Mouse (Mus musculus) c-Kit-positive CD71-positive TER-119-negative erythroid progenitor cells, embryonic 14.5 days (primary cell): Measurements from ENCODE around the gene Btf3.
A peak's percentile ranks its signal among the peaks of the same experiment; 100 is the strongest.

Experiments used
- DNase-seq: peaks from one replicate; pipeline ENCODE4 v3.0.0-alpha.2; 2013; ENCODE audit warnings: low read depth

Gene Btf3

DNA sequence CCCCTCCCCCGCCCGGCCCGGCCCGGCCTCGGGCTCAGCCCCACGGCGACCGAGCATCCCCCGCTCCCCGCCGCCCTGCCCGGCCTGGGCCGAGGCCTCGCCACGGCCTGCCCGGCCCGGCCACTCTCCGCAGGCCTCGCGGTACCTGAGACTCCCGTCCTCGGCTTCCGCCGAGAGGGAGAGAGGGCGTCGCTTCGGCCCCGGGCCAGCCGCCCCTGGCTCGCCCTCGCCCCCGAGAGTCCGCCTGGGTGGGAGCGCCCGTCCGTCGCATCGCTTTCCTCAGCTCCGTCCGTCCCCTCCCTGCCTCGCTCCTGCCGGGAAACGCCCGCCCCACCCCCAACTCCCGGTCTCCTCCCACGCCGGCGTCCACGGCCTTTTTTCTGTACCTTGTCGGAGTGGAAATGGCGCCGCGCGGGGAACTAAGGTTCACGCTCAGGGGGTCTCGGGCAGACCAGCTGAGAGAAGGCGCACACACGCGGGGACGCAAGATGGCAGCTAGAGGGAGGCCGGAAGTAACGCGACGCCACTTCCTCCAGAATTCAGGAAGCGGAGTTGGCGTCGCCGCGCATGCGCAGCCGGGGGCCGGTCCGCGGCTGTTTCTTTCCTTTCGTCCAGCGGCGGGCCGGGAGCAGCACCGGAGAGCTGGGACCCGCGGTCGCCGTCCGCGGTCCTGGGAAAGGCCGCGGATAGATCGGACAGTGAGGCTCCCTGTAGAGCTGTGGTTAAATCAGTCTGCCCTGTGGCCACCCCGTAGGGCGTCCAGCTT, at the start of gene Btf3:
Btf3 (minus strand) TSS at position 527 of the 766 bp plus-strand sequence.
- DNase-seq = peak; percentile 87

DNA sequence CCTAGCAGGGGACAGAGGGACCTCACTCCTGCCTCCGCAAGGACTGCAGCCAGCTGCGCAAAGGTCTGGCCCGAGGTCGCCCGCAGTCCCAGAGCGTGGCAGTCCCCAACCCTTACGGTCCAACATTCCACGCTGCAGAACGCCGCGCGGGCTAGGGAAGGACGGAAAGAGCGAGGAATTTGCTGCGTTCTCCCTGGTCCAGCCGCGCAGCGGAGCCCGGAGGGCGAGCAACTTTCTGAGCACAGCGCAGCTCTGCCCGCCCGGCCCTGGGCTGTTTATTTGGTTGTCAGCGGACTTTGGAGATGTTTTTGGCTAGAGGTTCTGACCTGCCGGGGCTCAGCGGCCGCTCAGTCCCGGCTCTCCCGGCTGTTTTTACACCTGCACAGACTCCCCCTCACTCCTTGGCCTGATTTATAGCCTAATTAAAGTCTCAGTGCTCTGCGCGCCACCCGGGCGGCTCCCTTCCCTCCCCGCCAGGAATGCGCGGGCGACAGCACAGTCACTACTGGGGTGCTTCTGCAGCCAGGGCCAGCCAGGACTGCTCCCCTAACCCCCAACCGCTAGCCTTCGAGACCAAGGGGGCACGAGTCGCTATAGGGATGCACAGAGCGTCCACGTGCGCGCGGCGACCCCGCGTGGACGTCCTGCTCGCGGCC, 49.1 kb upstream of the Btf3 start:
- DNase-seq = no peak

DNA sequence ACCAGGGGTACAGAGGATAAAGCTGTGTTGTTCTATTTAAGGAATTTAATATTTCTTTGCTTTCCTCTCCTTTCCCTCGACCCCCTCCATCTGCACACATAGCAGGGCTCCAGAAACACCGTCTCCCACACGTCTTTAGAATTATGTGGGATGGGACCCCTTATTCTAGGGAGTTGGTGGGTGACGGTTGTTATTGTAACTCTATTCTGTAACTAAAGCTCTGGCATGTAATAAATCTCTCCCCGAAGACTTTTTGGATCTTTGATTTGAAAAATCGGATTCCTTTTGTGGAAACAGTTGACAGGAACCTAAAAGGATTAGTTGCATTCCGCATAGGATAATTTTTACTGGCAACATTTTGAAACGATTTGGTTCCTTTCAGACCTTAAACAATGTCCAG, 48.3 kb upstream of the Btf3 start:
- DNase-seq = no peak

DNA sequence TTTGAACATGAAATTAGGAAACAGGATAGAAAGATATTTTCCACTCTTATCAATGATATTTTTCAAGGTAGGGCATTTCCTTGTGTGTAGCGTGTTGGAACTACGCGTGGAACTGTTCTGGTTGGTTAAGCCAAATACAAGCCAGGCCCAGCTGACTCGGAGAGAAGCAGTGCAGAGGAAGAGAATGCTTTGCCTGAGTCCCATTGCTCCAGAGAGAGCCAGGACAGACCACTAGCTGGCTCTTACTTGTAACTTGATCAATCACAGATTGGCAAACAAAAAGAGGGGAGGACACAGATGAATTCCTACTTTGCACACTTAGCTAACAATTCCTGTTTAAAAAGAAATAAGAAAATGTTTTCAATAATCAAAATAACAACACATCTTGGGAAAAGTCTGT, 46.2 kb upstream of the Btf3 start:
- no peak for DNase-seq

DNA sequence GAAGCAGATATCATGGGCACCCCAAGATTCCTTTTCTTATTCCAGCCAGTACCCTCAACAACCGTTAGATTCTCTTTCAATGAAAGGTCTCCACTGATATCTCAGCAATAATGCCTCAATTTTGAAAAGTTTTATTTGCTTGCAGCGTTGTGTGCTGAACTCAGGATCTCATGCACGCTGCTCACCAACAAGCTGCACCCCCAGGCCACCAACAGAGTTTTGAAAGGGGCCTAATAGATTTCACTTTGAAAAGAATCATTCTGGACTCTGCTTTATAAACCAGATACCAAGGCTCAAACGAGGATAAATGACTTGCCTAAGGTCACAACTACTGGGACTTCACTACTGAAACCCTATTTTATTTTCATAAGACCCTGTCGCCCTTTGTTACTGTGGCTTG, 44.4 kb upstream of the Btf3 start:
- DNase-seq = no peak

DNA sequence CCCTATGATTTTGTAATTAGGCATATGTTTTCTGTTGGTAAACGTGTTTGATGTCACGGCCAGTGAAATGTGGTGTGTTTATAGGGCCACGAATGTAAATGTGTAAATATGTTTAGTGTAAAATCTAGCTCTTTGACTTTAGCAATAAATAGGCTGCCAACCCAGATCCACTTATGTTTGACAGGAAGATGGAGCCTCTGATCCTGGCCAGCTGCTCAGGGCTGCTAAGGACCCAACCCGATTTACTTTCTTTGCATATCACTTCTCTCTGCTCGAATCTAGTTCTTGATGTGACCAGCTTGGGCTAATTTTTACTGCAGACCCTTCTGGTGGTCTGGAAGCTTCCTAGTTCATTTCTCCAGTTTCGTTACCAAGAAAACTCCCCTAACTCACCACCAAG, 43.6 kb upstream of the Btf3 start:
- no peak for DNase-seq

DNA sequence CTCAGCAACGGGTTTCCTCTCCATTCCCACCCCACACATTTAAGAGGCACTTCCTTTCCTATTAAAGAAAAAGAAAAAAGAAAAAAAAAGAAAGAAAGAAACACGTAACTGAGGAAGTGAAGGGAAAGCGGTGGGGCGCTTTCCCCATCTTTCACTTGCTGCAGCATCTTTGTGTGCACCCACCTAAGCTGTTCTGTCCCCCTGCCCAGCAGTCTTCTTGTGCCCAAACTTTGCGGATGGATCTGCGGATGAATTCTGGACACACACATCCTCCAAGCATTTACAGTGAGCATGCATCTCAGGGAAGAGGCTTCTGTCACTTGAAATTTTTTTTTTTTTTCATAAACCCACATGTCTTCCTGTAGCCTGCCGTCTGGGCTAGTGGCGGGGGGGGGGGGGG, 42.5 kb upstream of the Btf3 start:
- DNase-seq = no peak

DNA sequence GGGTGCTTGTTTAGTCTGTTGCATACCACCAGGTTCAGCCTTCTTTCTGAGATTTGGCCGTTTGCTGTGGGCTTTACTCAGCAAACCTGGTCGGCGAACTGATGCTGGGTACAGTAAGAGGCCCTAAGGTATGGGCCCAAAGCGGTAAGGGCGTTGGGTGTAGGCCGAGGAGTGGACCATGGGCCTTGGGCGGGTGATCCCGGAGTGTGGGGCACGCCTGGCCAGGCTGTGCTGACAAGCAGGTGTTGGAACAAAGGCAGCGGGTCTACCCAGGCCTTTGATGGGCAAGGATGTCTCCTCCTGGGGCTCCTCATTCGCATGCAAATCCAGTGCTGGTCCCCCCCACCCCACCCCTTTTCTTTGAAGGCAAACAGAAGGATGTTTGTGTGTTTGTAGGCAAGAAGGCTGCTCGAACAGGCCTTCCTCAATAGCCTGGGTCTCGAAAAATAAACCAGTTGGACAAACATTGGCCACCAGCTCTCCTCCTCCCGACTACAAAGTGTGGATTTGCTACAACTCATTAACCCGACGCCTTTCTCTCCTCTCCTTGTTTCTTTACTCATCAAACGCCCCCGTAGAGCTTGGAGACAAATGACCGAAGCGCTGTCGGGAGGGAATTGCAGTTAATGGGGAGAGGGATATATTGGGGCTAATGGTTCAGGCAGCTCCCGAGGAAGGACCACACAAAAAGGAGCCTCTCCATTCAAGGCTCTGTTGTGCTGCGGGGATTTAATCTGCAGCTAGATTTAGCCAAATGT, 41.8 kb upstream of the Btf3 start:
- no peak for DNase-seq

DNA sequence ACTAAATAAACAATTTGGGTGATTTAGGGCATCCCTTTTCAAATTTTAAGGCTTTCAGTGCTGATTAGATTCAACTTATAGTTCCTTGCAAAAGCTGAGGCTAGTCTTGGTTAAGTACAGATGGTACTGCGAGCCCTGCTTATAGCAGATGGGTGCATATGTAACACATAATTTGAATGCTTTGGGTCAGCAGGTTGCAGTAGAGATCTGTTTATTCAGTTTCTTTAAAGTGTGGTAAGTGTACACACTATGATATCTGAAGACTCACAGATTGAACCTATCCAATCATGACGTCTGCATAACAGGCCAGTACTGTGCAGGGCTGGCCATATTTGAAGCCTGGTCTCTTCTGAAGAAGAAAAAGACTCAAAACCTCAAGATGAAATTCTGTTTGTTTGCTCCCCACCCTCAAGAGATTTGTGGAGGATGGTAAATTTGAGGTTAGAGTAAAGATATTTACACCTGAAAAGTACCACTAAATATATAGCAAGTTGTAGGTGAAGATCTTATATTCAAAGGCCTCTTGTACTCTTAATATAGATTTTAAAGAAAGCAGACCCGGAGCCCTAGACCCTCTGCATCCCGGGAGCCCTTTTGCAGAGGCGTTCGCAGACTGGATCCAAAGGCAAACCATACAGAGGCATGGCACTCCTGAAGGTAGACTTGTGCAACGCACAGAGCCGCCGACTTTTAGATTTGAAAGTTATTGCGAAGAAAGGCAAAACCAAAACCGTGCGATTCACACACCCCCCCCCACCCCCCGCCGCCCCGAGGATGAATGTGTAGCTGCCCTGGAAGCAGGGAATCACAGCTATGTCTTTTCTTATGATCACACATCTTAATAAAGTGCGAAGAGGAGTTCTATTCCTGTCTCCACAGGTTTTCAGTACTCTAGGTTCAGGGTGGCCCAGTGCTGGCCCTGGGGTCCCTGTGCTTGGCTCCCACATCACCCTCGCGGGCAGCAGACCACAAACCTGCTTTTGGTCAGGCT, 40.9 kb upstream of the Btf3 start:
- no peak for DNase-seq

DNA sequence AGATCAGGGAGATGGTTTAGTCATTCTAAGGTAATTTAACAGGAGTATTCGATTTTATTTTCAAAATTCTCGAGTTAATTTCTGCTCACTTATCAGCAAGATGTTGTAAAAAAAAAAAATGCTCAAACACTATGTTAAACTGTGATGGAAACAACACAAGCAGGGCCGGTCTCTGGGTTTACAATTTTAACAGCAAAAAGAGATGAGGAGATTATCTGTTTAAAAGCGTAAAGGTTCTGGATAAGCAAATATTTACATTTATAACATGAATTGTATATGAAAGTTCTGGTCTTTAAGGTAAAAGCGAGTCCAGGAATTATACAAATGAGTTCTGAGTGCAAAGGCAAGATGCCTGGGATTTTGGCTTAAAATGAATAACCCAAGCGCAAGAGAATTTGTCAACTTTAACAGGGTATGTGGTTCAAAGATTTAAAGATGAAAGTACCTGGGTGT, 40.2 kb upstream of the Btf3 start:
- no peak for DNase-seq

DNA sequence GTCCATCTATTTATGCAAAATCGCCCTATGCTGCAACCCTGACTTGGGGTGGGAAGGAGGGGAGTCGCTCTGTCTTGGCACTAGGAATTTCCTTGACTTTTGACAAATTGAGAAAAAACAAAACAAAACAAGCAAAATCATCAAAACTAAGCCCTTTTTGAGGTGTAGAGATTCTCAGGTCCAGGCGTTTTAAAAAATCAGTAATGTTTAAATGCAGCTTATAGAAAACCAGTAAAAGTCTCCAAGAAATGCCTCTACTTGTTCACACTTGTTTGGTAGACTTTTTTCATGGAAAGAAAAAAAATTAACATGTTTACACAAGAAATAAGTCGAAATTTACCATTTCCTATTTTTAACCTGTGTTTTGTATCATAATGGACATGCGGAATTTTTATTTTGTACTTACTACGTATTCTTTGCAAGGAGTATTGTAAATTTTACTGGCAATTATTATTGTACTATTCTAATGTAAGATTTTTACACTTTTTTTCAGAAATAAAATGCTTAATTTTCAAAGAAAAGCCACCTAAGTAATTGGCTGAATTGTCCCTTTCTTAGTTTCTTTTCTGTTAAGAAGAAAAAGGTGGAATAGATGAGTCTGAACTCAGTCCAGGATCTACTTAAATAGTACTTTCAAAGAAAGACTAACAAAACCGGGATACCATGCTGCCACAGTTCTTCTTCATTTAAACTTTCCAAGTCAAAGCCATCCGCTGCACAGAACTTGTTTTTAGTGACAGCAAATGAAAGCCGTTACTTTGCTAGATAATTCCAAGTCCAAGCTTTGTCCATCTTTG, 39.6 kb upstream of the Btf3 start:
- no peak for DNase-seq

DNA sequence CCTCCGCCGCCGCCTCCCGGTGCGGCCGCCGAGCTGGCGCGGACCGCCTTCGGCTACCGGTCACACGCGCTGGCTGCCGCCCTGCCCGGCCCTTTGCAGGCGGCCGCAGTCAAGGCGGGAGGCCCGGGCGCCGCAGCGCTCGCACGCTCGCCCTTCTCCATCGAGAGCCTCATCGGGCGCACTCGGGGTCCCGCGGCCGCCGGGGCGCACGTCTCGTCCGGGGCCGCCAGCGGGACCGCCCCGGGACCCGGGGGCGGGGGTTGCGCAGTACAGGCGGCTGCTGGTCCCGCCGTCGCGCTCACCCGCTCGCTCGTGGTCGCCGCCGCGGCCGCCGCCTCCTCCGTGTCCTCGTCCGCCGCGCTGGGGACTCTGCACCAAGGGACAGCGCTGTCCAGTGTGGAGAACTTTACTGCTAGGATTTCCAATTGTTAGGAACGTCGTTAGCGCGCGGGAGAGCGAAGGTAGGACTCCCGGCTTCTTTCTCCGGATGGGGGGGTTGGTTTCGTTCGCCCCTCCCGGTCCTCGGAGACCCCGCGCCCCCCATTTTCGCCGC, 38.8 kb upstream of the Btf3 start:
- no peak for DNase-seq

DNA sequence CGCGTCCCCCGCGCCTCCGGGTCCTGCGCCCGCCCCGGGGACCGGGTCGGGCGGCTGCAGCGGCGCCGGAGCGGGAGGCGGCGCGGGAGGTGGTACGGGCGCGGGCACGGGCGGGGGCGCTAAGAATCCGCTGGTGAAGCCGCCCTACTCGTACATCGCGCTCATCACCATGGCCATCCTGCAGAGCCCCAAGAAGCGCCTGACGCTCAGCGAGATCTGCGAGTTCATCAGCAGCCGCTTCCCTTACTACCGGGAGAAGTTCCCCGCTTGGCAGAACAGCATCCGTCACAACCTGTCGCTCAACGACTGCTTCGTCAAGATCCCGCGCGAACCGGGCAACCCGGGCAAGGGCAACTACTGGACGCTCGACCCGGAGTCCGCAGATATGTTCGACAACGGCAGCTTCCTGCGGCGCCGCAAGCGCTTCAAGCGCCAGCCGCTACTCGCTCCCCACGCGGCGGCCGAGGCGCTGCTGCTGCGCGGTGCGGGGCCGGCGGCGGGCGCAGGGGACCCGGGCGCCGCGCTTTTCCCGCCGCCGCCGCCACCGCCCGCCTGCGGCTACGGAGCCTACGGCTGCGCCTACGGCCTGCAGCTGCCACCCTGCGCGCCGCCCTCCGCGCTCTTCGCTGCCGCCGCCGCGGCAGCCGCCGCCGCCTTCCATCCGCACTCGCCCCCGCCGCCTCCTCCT, 38.2 kb upstream of the Btf3 start:
- no peak for DNase-seq

DNA sequence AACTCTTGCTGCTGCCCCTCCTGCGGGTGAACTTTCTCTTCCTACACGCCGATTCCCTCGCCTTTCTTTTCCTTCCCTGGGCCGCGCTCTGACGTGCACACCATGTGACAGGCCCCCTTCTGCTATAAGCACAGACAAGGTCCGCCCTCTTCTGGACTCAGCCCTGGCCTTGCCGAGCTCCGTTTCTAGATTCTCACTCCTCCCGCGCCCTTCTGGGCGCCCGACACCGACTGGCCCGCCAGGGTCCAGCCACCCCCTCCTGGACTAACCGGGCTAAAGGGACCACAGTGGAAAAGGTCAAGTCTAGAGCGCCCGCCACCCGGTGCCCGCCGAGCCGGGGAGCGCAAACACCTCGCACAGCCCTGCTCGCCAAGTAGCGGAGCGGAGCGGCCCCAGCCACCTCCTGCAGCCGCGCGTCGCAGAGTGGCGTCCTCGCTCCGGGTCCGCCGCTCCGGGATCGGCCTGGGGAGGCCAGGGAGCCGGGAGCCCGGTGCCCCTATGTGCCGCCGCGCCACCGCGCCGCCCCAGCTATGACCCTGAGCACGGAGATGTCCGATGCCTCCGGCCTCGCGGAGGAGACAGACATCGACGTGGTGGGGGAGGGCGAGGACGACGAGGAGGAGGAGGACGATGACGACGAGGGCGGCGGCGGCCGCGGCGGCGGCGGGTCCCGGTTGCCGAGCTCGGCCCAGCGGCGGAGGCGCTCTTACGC, 37.4 kb upstream of the Btf3 start, which contains the start of gene Foxd1:
Foxd1 (plus strand) TSS at position 153 of the 712 bp plus-strand sequence.
- DNase-seq = no peak

DNA sequence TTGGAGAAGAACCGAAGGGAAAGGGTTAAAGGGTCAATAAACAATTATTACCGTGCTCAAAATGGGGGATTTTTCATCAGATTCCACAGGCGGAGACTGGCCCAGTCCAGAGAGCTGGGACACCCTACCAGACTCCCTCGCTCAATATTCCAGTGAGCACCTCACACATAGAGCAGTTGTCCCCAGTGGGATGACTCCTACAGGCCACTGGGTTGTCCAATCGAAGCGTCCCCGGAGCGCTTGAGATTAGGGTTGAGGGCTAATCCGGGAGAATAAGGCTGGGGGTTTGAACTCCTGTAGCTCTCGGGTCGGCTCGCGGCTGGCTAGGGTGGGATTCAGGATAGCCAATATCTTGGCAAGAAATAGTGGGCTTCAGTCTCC, 36.9 kb upstream of the Btf3 start:
- DNase-seq = no peak

DNA sequence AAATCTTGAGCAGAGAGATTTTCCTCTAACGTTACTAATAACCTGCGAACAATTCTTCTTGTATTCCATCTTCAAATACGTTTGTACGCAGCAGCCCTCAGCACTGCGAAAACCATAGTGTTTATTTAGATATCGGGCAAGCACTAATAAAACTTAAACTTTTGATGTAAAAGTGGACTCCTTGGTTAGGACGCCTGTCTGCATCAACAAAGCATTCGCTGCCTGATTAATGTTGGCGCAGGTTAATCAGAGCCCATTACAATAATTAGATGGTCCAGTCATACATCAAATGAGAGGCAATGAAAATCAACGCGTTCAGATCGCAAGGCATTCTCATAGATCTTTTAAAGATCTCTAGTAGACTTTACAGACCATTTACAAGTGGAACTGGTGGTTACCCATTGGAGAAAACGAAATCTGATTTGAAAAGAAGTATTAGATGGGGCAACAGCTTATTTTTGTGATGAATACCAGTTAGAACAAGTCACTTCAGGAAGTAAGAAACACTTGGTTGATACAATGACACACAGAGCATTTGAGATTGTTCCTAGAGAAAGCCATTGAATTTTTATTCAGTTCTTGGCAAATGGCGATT, 35.7 kb upstream of the Btf3 start:
- no peak for DNase-seq

DNA sequence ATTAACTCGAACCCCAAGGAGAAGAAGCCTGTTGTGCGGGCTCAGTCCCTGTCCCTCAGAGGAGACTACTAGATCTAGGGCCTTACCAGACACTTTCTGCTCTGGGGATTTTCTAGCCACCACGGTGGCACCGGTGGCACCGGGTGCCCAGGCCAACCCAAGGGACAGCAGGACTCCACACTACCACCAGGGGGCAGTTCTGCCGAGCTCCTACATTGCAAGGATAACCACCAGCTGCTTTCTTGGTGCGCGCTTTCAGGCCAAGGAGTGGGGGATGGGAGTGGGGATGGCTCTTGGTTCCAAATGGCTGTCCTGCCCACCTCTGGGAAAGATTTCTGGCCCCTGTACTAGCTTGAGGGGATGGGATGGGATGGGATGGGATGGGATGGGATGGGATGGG, 34.7 kb upstream of the Btf3 start:
- no peak for DNase-seq

DNA sequence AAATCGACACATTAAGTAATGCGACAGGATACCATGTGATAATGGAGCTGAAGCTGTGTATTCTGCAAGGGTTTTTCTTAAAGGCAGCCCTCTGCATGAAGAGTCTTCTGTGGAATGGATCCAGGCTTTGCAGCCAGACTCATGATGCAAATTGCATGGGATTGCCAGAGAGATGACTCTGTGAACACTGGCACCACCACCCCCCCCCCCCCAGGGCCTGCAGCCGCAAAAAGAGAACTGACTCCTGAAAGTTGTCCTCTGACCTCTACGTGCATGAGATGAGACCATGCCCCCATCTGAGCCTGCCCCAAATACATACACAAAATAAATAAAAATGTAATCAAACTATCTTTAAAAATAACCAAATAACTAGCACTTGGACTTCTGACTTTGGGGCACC, 32.7 kb upstream of the Btf3 start:
- no peak for DNase-seq

DNA sequence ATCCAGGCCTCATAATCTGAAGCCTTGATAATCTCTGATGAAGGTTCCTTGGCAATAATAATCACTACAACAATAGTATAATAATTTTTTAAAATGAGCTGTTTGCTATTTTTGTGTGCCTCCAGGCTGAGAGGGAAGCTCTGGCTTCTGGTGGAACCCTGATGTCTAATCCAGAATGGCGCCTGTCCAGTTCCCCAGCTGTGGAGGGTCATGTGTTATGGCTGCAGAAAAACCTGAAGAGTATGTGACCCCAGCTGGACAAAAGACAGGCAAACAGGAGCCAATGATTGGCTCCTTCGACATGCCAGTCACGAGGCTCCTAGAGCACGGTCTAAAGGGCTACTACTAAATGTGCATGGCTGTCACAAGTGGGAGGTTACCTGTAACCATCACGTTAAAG, 23.7 kb upstream of the Btf3 start:
- DNase-seq = no peak
